Comparison of ENCODE assay signal across 22 mouse cellular contexts in the genomic region with DNA sequence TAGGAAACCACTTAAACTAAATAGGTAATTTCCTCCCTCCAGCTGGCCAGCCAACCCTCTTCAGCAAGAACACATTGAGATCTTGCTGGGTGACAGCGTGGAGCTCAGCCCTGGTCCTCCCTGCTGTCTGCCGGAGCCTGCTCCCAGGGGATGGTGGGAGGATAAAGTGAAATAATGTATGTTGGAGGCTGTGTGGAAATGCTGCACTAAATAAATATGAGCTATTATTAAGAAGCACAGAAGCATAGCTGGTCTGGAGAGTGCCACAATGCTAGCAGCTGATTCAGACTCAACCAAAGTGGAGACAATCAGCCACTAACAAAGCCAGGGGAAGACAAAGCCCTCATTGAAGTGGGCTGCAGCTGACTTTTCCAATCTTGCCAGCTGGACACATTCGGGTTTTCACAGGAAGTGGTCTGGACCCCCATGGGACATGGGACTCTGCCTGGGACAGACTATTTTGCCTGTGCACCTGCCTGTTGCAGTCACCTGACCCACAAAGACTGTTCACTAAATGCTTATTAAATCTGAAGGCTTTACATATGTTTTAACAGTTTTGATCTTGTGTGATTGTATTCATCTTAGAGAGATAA.
DNase-seq lines count a peak whose midpoint lies in the region; ATAC-seq lines count a peak whose summit lies in the region.
"Had no signal": no experiment of that assay in that cellular context is flagged by ENCODE, and none has a peak within 500 bp of the region (broad histone marks: within the 10 kb centered on the region; RNA-seq: fewer than 3 reads in every experiment).

No protein-coding gene starts in this region.

- no peaks in the 10 kb centered on the region for H3K36me3 ChIP-seq in midbrain, embryonic 11.5 days (ENCODE audit: control insufficient read depth, insufficient read depth, low read length)
- H3K36me3 ChIP-seq in midbrain, embryonic 16.5 days (ENCODE audit: control insufficient read depth, insufficient read depth, low read length), result no peaks in the 10 kb centered on the region
- no peaks in the 10 kb centered on the region for H3K36me3 ChIP-seq in midbrain, embryonic 12.5 days
- H3K36me3 ChIP-seq: embryonic facial prominence, embryonic 15.5 days; heart, embryonic 10.5 days; neural tube, embryonic 13.5 days had no signal

- H3K27ac ChIP-seq in midbrain, embryonic 11.5 days (ENCODE audit: low read depth, low read length), result no peak overlapping the region; the same call in 1 of the 2 replicates
- H3K27ac ChIP-seq in midbrain, embryonic 16.5 days (ENCODE audit: low read length), result no peak overlapping the region
- no peak overlapping the region for H3K27ac ChIP-seq in midbrain, embryonic 12.5 days (replicated peaks)
- H3K27ac ChIP-seq: embryonic facial prominence, embryonic 15.5 days; heart, embryonic 10.5 days; neural tube, embryonic 13.5 days had no signal

- H3K9ac ChIP-seq in midbrain, embryonic 11.5 days (ENCODE audit: low read length), result no peak overlapping the region
- no peak overlapping the region for H3K9ac ChIP-seq in midbrain, embryonic 16.5 days (ENCODE audit: low read depth, low read length)
- H3K9ac ChIP-seq in midbrain, embryonic 12.5 days (replicated peaks), result no peak overlapping the region
- H3K9ac ChIP-seq: embryonic facial prominence, embryonic 15.5 days; lung, embryonic 14.5 days; neural tube, embryonic 13.5 days had no signal

- no peaks in the 10 kb centered on the region for H3K27me3 ChIP-seq in midbrain, embryonic 11.5 days (ENCODE audit: control insufficient read depth, insufficient read depth, low read length)
- no peaks in the 10 kb centered on the region for H3K27me3 ChIP-seq in midbrain, embryonic 16.5 days (ENCODE audit: control insufficient read depth, insufficient read depth, low read depth, low read length)
- H3K27me3 ChIP-seq in midbrain, embryonic 12.5 days, result no peaks in the 10 kb centered on the region
- H3K27me3 ChIP-seq: embryonic facial prominence, embryonic 15.5 days; neural tube, embryonic 13.5 days; Patski had no signal

- no peak overlapping the region for H3K4me2 ChIP-seq in midbrain, embryonic 11.5 days
- H3K4me2 ChIP-seq in midbrain, embryonic 16.5 days (ENCODE audit: low read length), result no peak overlapping the region
- no peak overlapping the region for H3K4me2 ChIP-seq in midbrain, embryonic 12.5 days (replicated peaks)
- H3K4me2 ChIP-seq: embryonic facial prominence, embryonic 15.5 days; liver, embryonic 11.5 days; lung, embryonic 14.5 days; neural tube, embryonic 13.5 days had no signal

- WGBS in midbrain, embryonic 11.5 days, result 54% methylated on average over 3 of the region's 3 CpGs
- WGBS in midbrain, embryonic 16.5 days, result 24% methylated on average over 3 of the region's 3 CpGs
- 42% methylated on average over 3 of the region's 3 CpGs for whole genome bisulfite sequencing in midbrain, embryonic 12.5 days

- no peaks in the 10 kb centered on the region for H3K9me3 ChIP-seq in midbrain, embryonic 11.5 days (ENCODE audit: control insufficient read depth, low read length)
- H3K9me3 ChIP-seq in midbrain, embryonic 16.5 days (replicated peaks; ENCODE audit: control insufficient read depth, low read length, poor library complexity, severe bottlenecking), result no peaks in the 10 kb centered on the region
- H3K9me3 ChIP-seq in midbrain, embryonic 12.5 days, result no peaks in the 10 kb centered on the region
- H3K9me3 ChIP-seq: embryonic facial prominence, embryonic 15.5 days; heart, embryonic 10.5 days; neural tube, embryonic 13.5 days had no signal

- no peak overlapping the region for H3K4me3 ChIP-seq in midbrain, embryonic 11.5 days (ENCODE audit: low read depth, low read length)
- no peak overlapping the region for H3K4me3 ChIP-seq in midbrain, embryonic 16.5 days (ENCODE audit: low read depth, low read length)
- H3K4me3 ChIP-seq in midbrain, embryonic 12.5 days, result no peak overlapping the region
- H3K4me3 ChIP-seq: embryonic facial prominence, embryonic 15.5 days; heart, embryonic 10.5 days; neural tube, embryonic 13.5 days had no signal

- H3K4me1 ChIP-seq in midbrain, embryonic 11.5 days (ENCODE audit: control insufficient read depth, insufficient read depth, low read length), result no peaks in the 10 kb centered on the region
- no peaks in the 10 kb centered on the region for H3K4me1 ChIP-seq in midbrain, embryonic 16.5 days (ENCODE audit: control insufficient read depth, insufficient read depth, low read length)
- H3K4me1 ChIP-seq in midbrain, embryonic 12.5 days, result peaks cover 5% of the 10 kb centered on the region
- H3K4me1 ChIP-seq: embryonic facial prominence, embryonic 15.5 days had no signal

- ATAC-seq in frontal cortex, adult (ENCODE audit: low TSS enrichment), result peak; percentile 16; the same call in 1 of the 2 replicates
- ATAC-seq in midbrain, embryonic 11.5 days (ENCODE audit: low FRiP score), result peak; percentile 70
- no peak for ATAC-seq in midbrain, embryonic 16.5 days
- peak; percentile 70 for ATAC-seq in midbrain, embryonic 12.5 days (ENCODE audit: low FRiP score, low read depth)
- ATAC-seq: activated CD4-positive, CD25-positive, alpha-beta regulatory T cell, adult 4 months; inflammation-experienced regulatory T-cells, adult 6 months; Patski had no signal

- no peak for DNase-seq in frontal cortex, postnatal 14 days (ENCODE audit: low spot score in 2 of 2)
- no peak for DNase-seq in midbrain, embryonic 11.5 days (ENCODE audit: low spot score, missing footprints)
- no peak for DNase-seq in spleen, postnatal 36 days (ENCODE audit: low spot score in 2 of 2)
- DNase-seq in frontal cortex, postnatal 36 days (ENCODE audit: low spot score in 2 of 2), result no peak
- DNase-seq: adrenal gland, postnatal 14 days; B cell, adult 2 months; cerebellum, adult 9-10 months; gastrocnemius, postnatal 25 days; heart, postnatal 14 days; kidney, adult 9 months; lung, embryonic 14.5 days; lung, postnatal 4 days had no signal
